Mouse (Mus musculus) limb, embryonic 12.5 days (tissue): ENCODE results near the gene Vwa5b2. TPM values are rescaled to one million over a fixed set of nuclear protein-coding genes. Genes with fewer than 3 reads are reported as not detected.

ENCODE experiments used
- ATAC-seq: fragments of 200-750 bp; cut with Nextera tagmentation; 2 replicates; pipeline ENCODE4 v1.8.0; 2017; ENCODE audit warnings: low read depth, moderate TSS enrichment; ENCODE audit not compliant: insufficient number of reproducible peaks, insufficient read depth, low FRiP score, low TSS enrichment
- H3K27ac ChIP-seq: fragments of 300-500 bp; sonication (generic); 2 replicates; pipeline ENCODE4 v1.5.1; 2016; ENCODE audit warnings: mild to moderate bottlenecking, moderate library complexity
- H3K27me3 ChIP-seq: fragments of 300-500 bp; sonication (generic); 2 replicates; pipeline ENCODE4 v1.6.1; 2016; ENCODE audit warnings: mild to moderate bottlenecking, moderate library complexity
- H3K36me3 ChIP-seq: fragments of 300-500 bp; sonication (generic); 2 replicates; pipeline ENCODE4 v1.6.1; 2016; ENCODE audit warnings: mild to moderate bottlenecking, moderate library complexity
- H3K4me1 ChIP-seq: fragments of 300-500 bp; sonication (generic); replicated peaks from 2 replicates; pipeline ENCODE4 v1.6.1; 2016
- H3K4me2 ChIP-seq: fragments of 300-500 bp; sonication (generic); 2 replicates; pipeline ENCODE4 v1.6.1; 2016; ENCODE audit warnings: mild to moderate bottlenecking, moderate library complexity
- H3K4me3 ChIP-seq: fragments of 300-500 bp; sonication (generic); replicated peaks from 2 replicates; pipeline ENCODE4 v1.5.1; 2016; ENCODE audit warnings: mild to moderate bottlenecking
- H3K9ac ChIP-seq: fragments of 300-500 bp; sonication (generic); replicated peaks from 2 replicates; pipeline ENCODE4 v1.6.1; 2016; ENCODE audit warnings: mild to moderate bottlenecking, moderate library complexity
- H3K9me3 ChIP-seq: fragments of 300-500 bp; sonication (generic); 2 replicates; pipeline ENCODE4 v1.6.1; 2016; ENCODE audit warnings: mild to moderate bottlenecking, moderate library complexity
- WGBS: fragments of 180-500 bp; shearing (Covaris S2); methylation state at CpG from one replicate; pipeline ENCODE4 v1.1.7; 2016; 5-methylcytosine and 5-hydroxymethylcytosine counted together
- polyA plus RNA-seq: library from polyadenylated mRNA; unstranded; fragments of >200 nt; fragmentation: Nextera tagmentation; extraction: Ambion mirVana; gene quantifications from 2 replicates; pipeline ENCODE4 v1.2.1, GENCODE M21; 2016

Gene Vwa5b2
- 0.93 and 1.2 TPM in 2 replicates for polyA plus RNA-seq

- H3K9ac ChIP-seq: peak within 1 kb of the TSS; percentile 54
- H3K9me3 ChIP-seq: no peaks in the 10 kb centered on the region
- H3K4me2 ChIP-seq: peak within 1 kb of the TSS; percentile 89
- ATAC-seq: peak; percentile 69
- no peak within 1 kb of the TSS for H3K27ac ChIP-seq
- H3K36me3 ChIP-seq: no peaks in the 10 kb centered on the region
- peaks cover 21% of the 10 kb centered on the region for H3K4me1 ChIP-seq
- WGBS: 1% methylated on average over 24 of the region's 24 CpGs
- H3K4me3 ChIP-seq: peak within 1 kb of the TSS; percentile 54
- H3K27me3 ChIP-seq: peaks cover 70% of the 10 kb centered on the region
Observed at GRCm38 (mm10) chr16:20589366-20589938, at the start of gene Vwa5b2. Vwa5b2 (plus strand) TSS chr16:20589471.

DNA sequence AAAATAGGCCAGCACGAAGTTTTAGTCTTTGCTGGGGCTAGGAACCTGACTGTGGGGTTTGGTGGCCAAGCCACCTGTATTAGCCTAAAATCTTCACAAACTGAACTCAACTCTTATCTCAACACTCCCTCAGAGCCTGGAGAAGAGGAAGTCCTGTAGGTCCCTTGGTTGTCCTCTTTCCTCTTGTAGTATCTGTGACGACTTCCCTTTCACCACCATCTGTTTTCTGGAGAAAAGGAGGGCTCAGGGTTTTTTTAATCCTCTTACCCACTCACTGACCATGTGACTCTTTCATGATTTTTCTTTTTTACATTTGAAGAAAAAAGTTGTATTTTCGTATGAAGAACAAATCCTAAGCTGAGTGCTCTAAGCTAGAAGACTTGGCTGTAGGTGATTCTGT is 49.6 kb upstream of the Vwa5b2 start:
- no peak overlapping the region for H3K4me2 ChIP-seq
- ATAC-seq: no peak
- H3K4me1 ChIP-seq: peaks cover 24% of the 10 kb centered on the region
- no peaks in the 10 kb centered on the region for H3K9me3 ChIP-seq
- 71% methylated on average over 3 of the region's 3 CpGs for WGBS
- H3K27ac ChIP-seq: no peak overlapping the region
- no peaks in the 10 kb centered on the region for H3K27me3 ChIP-seq
- H3K4me3 ChIP-seq: no peak overlapping the region
- peaks cover 72% of the 10 kb centered on the region for H3K36me3 ChIP-seq
- H3K9ac ChIP-seq: no peak overlapping the region

DNA sequence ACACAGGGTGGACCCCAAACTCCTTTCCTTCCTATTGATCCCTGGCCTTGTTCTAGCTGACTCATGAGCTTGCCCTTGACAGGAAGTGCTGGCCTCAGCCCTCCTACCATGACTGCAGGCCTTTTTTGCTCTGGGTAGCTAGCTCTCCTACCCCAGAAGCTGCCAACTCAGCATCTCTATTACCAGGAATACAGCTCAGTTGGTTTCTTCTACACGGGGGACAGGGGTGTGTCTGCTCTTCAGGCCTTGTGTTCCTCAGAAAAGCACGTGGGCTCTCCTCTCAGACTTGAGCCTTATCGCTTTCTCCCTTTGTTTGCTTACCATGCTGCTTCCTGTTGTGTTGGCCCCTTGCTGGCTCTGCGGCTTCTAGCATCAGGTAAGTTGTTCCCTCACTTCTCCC is 48.8 kb upstream of the Vwa5b2 start:
- 89% methylated on average over 4 of the region's 4 CpGs for WGBS
- Histone ChIP-seq H3K4me1 (peaks cover 24% of the 10 kb centered on the region), H3K9me3 (no peaks in the 10 kb centered on the region), H3K36me3 (peaks cover 80% of the 10 kb centered on the region), H3K27ac (no peak overlapping the region), H3K27me3 (no peaks in the 10 kb centered on the region), H3K9ac (no peak overlapping the region), H3K4me3 (no peak overlapping the region), H3K4me2 (no peak overlapping the region)
- ATAC-seq: no peak

- Histone ChIP-seq H3K4me2 (no peak overlapping the region), H3K36me3 (peaks cover 62% of the 10 kb centered on the region), H3K4me1 (peaks cover 15% of the 10 kb centered on the region), H3K4me3 (no peak overlapping the region), H3K27ac (no peak overlapping the region), H3K27me3 (no peaks in the 10 kb centered on the region), H3K9ac (no peak overlapping the region), H3K9me3 (no peaks in the 10 kb centered on the region)
- WGBS: 92% methylated on average over 10 of the region's 10 CpGs
- ATAC-seq: no peak
Observed at GRCm38 (mm10) chr16:20545696-20546095, 43.6 kb upstream of the Vwa5b2 start.

GRCm38 (mm10) chr16:20547423-20547822 is 41.8 kb upstream of the Vwa5b2 start:
- peaks cover 61% of the 10 kb centered on the region for H3K36me3 ChIP-seq
- H3K4me3 ChIP-seq: peak overlapping the region; percentile 84
- peaks cover 15% of the 10 kb centered on the region for H3K4me1 ChIP-seq
- peak overlapping the region; percentile 84; the same call in 1 of the 2 replicates for H3K9ac ChIP-seq
- peak overlapping the region; percentile 87 for H3K4me2 ChIP-seq
- no peak for ATAC-seq
- H3K27me3 ChIP-seq: no peaks in the 10 kb centered on the region
- 42% methylated on average over 5 of the region's 5 CpGs for WGBS
- H3K27ac ChIP-seq: peak overlapping the region; percentile 73
- no peaks in the 10 kb centered on the region for H3K9me3 ChIP-seq

GRCm38 (mm10) chr16:20548096-20548948 is 40.9 kb upstream of the Vwa5b2 start, which contains the start of gene Abcf3:
Abcf3 (plus strand) TSS chr16:20548577.
- peaks cover 63% of the 10 kb centered on the region for H3K36me3 ChIP-seq
- peak within 1 kb of the TSS; percentile 87 for H3K4me2 ChIP-seq
- no peaks in the 10 kb centered on the region for H3K27me3 ChIP-seq
- H3K4me1 ChIP-seq: peaks cover 15% of the 10 kb centered on the region
- H3K27ac ChIP-seq: peak within 1 kb of the TSS; percentile 73
- under 1% methylated on average over 56 of the region's 56 CpGs for WGBS
- H3K9ac ChIP-seq: peak within 1 kb of the TSS; percentile 84
- no peaks in the 10 kb centered on the region for H3K9me3 ChIP-seq
- peak; percentile 98 for ATAC-seq
- peak within 1 kb of the TSS; percentile 84 for H3K4me3 ChIP-seq

- Histone ChIP-seq H3K9me3 (no peaks in the 10 kb centered on the region), H3K27me3 (no peaks in the 10 kb centered on the region), H3K4me2 (peak overlapping the region; percentile 87), H3K4me3 (peak overlapping the region; percentile 84), H3K36me3 (peaks cover 64% of the 10 kb centered on the region), H3K9ac (peak overlapping the region; percentile 84), H3K4me1 (peaks cover 15% of the 10 kb centered on the region), H3K27ac (no peak overlapping the region)
- no peak for ATAC-seq
- WGBS: 49% methylated on average over 9 of the region's 9 CpGs
Observed at GRCm38 (mm10) chr16:20549161-20549560, 40.1 kb upstream of the Vwa5b2 start.

- no peak for ATAC-seq
- no peak overlapping the region for H3K4me2 ChIP-seq
- H3K9me3 ChIP-seq: no peaks in the 10 kb centered on the region
- H3K27ac ChIP-seq: no peak overlapping the region
- 92% methylated on average over 5 of the region's 5 CpGs for WGBS
- H3K9ac ChIP-seq: no peak overlapping the region
- H3K27me3 ChIP-seq: no peaks in the 10 kb centered on the region
- no peak overlapping the region for H3K4me3 ChIP-seq
- peaks cover 15% of the 10 kb centered on the region for H3K4me1 ChIP-seq
- peaks cover 65% of the 10 kb centered on the region for H3K36me3 ChIP-seq
Observed at GRCm38 (mm10) chr16:20551691-20552090, 37.6 kb upstream of the Vwa5b2 start.

DNA sequence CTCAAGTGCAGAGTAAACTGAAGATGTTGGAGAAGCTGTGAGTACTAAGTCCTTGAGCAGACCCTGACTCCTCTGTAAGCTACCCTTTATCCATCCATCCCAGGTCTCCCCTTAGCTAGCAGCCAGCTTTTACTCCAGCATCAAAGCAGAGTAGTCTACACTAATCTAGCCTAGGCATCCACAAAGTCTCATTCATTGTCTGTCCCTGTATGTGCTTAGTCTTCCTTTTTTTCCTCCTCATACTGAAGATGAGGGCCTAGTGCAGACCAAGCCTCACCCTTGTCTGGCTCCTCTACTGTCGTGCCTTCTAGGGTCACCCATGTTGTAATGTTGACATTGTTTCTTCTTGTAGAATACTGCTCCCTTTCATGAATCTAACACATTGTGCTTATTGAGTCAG is 36.7 kb upstream of the Vwa5b2 start:
- Histone ChIP-seq H3K4me2 (no peak overlapping the region), H3K9me3 (no peaks in the 10 kb centered on the region), H3K27me3 (no peaks in the 10 kb centered on the region), H3K36me3 (peaks cover 71% of the 10 kb centered on the region), H3K27ac (no peak overlapping the region), H3K4me1 (peaks cover 10% of the 10 kb centered on the region), H3K9ac (no peak overlapping the region), H3K4me3 (no peak overlapping the region)
- no peak for ATAC-seq
- 89% methylated on average over 1 of the region's 1 CpGs for WGBS

DNA sequence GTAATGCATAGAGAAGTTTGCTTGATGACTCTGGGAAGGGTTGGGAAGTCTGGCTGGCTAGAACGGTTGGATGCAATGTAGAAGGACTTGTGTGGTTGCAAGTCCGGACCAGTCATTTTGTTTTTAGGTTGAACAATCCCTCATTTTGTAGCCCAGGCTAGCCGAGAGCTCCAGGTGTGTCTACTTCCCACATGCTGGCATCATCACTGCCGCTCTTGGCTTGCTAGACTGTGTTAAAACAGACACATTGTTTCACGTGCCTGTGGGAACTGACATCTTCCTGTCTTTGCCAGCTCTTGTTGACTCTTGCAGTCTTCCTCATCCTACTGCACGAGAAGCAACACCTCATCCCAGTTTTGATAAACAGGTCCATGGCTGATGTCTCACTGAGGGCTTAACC is 34.3 kb upstream of the Vwa5b2 start:
- no peak overlapping the region for H3K4me3 ChIP-seq
- no peak overlapping the region for H3K4me2 ChIP-seq
- no peak for ATAC-seq
- H3K27me3 ChIP-seq: no peaks in the 10 kb centered on the region
- no peaks in the 10 kb centered on the region for H3K9me3 ChIP-seq
- H3K36me3 ChIP-seq: peaks cover 93% of the 10 kb centered on the region
- H3K27ac ChIP-seq: no peak overlapping the region
- no peak overlapping the region for H3K9ac ChIP-seq
- H3K4me1 ChIP-seq: no peaks in the 10 kb centered on the region
- 86% methylated on average over 6 of the region's 6 CpGs for WGBS

GRCm38 (mm10) chr16:20557381-20557780 is 31.9 kb upstream of the Vwa5b2 start:
- Histone ChIP-seq H3K4me1 (no peaks in the 10 kb centered on the region), H3K4me2 (no peak overlapping the region), H3K27ac (no peak overlapping the region), H3K9ac (no peak overlapping the region), H3K27me3 (no peaks in the 10 kb centered on the region), H3K4me3 (no peak overlapping the region), H3K9me3 (no peaks in the 10 kb centered on the region), H3K36me3 (peaks cover 94% of the 10 kb centered on the region)
- no peak for ATAC-seq
- WGBS: 60% methylated on average over 7 of the region's 7 CpGs
